Mouse (Mus musculus) adrenal gland, adult (tissue): ENCODE results near the gene Slc9a9.

Experiments used
- DNase-seq, 2 experiments: peaks; one replicate each; pipeline ENCODE4 v3.0.0; 2022 to 2023; ENCODE audit warnings: low spot score in 1 of 2; ENCODE audit not compliant: inconsistent age in 2 of 2

The Slc9a9 gene

GRCm38 (mm10) chr9:95188362-95189217 is 518.9 kb downstream of the Slc9a9 start:
- no peak for DNase-seq

DNA sequence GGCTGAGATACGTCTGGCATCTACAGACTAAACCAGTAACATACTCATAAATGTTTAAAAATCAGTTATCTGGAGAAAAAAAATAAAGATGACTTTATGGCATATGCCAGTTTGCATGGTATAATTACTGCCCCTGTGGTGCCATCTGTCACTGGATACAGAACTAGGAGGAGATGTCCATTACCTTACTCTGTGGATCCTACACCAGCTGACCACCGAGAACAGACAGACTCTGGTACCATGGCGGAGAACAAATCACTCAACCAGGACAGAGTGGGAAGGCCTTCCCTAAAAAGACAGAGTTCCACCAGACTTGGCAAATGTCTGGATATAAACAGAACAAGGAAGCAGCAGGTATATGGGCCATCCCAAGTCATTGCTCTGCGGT is 519.5 kb downstream of the Slc9a9 start:
- DNase-seq = no peak

DNA sequence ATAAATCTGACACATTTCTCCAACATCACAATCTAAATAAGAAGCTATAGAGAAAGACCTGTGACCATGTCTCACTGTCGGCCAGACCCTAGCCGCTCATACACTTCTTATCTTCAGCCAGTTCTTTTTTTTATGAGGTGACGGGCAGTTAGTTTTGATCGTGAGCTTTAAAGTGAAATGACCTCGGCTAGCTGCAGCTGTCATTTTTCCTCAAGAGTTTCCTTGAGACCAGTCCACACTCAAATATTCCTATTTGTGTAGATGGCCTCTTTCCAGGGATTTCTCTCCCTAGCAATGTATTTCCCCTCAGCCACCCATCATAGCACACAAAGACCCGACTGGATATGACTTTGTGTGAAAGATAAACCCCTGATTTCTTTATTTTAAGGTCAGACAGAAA is 521.7 kb downstream of the Slc9a9 start:
- DNase-seq = no peak

GRCm38 (mm10) chr9:95192901-95193532 is 523.3 kb downstream of the Slc9a9 start:
- DNase-seq = peak in 1 of 2 experiments; percentile 78

GRCm38 (mm10) chr9:95193672-95194071 is 524.0 kb downstream of the Slc9a9 start:
- DNase-seq = no peak

- peak; percentile 52 to 85 for DNase-seq
Observed at GRCm38 (mm10) chr9:95194158-95194557, 524.4 kb downstream of the Slc9a9 start.

GRCm38 (mm10) chr9:95207661-95208060 is 538.0 kb downstream of the Slc9a9 start:
- peak; percentile 44 to 77 for DNase-seq

DNA sequence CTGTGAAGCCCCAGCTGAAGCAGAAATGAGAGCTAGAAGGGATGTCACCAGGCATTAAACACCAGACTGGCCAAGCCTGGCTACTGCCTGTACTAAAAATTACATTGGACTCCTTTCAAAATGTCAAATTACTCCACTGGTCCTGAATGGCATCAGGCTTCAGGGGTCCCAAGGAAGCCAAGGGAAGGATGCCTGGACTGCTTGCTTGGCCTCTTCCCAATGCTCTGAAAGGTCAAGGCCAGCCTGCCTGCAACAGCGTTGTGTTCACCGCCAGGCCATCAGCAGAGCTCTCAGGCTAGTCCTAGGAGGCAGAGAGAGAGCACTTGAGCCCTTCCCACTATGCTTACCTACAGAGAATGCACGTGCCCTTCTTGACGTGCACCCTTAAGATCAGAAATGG is 539.0 kb downstream of the Slc9a9 start:
- DNase-seq = peak; percentile 72 to 83

- peak; percentile 85 to 91 for DNase-seq
Observed at GRCm38 (mm10) chr9:95220009-95220408, 550.3 kb downstream of the Slc9a9 start.

GRCm38 (mm10) chr9:95221310-95221709 is 551.6 kb downstream of the Slc9a9 start:
- DNase-seq = peak in 1 of 2 experiments; percentile 43

DNA sequence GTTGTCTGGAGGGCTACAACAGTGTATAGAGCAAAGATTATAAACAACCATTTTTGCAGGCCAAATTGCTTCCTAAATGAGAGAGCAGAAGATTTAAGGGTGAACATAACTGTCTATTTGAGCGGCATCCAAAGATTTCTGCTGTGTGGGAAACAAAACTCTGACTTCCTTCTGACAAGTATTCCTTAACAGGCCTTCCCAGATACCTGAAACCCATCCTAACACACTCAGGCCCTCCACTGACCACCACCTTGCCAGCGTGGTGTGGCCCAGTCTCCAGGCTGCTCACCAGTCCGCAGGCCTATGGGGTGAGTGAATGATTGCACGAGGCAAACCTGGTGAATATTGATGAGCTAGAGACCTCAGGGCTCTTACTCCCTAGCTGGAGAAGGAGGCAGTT is 557.3 kb downstream of the Slc9a9 start:
- no peak for DNase-seq

GRCm38 (mm10) chr9:95228123-95228522 is 558.4 kb downstream of the Slc9a9 start:
- no peak for DNase-seq

GRCm38 (mm10) chr9:95229147-95229546 is 559.4 kb downstream of the Slc9a9 start:
- DNase-seq = no peak

GRCm38 (mm10) chr9:95239900-95240299 is 570.2 kb downstream of the Slc9a9 start:
- DNase-seq = no peak

- no peak for DNase-seq
Observed at GRCm38 (mm10) chr9:95242628-95243195, 573.0 kb downstream of the Slc9a9 start.

DNA sequence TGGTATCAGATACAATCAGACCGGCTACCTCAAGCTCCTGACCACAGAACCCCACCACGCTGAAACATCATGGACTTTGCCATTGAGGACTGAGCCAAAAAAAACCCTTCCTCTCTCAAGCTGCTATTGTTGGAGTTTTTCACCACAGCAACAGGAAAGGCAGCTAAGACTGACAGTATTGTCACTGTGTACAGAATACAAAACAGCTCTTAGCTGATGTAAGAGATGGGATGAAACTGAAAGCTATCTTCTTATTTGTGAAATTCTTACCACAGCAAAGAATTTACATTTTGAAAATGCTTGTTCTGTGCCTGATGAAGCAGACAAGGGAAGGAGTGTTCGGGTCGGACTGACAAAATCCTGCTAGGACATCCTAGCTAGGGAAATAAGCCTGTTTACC is 584.5 kb downstream of the Slc9a9 start:
- DNase-seq = no peak

DNA sequence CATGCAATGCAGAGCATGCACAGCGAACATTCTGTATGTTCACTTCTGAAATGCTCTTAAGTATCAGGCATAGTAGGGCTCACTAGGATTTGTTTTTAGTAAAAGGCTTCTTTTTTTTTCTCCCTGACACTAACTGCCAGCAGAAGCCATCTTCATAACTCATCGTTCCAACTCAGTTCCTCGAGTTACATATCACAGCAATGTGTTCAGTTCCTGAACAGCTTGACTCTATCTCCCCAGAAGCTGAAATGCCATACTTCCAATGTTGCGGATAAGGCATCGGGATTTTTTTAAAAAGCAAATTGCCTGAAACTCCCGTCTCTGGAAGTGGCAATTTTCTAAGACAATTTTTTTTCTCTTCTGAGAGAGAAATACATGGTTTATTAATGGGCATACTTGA is 586.1 kb downstream of the Slc9a9 start:
- no peak for DNase-seq

GRCm38 (mm10) chr9:95256680-95257316 is 587.1 kb downstream of the Slc9a9 start:
- DNase-seq = no peak

GRCm38 (mm10) chr9:95262851-95263250 is 593.1 kb downstream of the Slc9a9 start:
- no peak for DNase-seq

GRCm38 (mm10) chr9:95263867-95264509 is 594.3 kb downstream of the Slc9a9 start:
- DNase-seq = peak in 1 of 2 experiments; percentile 8

DNA sequence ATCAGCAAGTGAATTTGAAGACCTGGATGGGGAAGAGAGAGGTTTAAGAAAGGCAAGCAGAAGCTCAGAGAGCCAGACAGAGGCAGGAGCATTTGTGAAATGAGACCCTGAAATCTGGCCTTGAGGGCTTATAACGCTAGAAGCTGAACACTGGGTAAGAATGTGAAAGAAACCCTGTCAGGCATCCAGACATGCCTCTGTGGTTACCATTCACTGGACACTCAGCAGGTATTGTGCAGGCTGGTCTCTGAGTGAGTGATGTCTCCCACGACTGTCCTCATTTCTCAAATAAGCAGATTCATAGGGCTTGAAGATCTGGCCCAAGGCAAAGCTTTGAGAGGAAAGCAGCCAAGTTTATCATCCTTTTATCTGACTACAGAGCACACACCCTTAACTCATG is 596.5 kb downstream of the Slc9a9 start:
- peak in 1 of 2 experiments; percentile 51 for DNase-seq
